Mouse (Mus musculus): Measurements from ENCODE around the gene Mfsd6.
A peak's percentile ranks its signal among the peaks of the same experiment; 100 is the strongest.

The Mfsd6 gene

GRCm38 (mm10) chr1:52639090-52639489, 88.2 kb downstream of the Mfsd6 start:
- no peak for DNase-seq (ENCODE audit: low read depth)

DNA sequence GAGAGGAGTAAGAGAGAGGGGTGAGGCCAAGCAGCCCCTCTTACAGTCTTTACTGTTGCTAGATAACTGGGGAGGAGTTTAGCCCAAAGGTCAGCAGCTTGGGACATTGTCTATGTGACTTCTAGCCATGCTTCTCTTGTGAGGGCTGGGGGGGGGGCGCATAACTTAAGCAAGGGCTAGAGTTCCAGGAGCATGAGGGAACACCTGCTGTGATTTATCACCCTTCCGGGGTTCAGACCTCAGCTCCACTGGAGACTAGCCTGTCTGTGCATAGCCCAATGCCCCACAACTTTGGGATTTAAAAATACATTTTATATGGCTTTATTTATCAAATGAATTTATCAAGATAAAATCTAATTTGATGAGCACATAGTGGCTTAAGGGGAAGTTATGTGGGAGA, 89.2 kb downstream of the Mfsd6 start:
- DNase-seq (ENCODE audit: low read depth): no peak

GRCm38 (mm10) chr1:52635932-52636331, 91.3 kb downstream of the Mfsd6 start:
- no peak for DNase-seq (ENCODE audit: low read depth)

GRCm38 (mm10) chr1:52634251-52634650, 93.0 kb downstream of the Mfsd6 start:
- no peak for DNase-seq (ENCODE audit: low read depth)

- DNase-seq (ENCODE audit: low read depth): no peak
These were observed 95.7 kb downstream of the Mfsd6 start for GRCm38 (mm10) chr1:52631570-52631969.

DNA sequence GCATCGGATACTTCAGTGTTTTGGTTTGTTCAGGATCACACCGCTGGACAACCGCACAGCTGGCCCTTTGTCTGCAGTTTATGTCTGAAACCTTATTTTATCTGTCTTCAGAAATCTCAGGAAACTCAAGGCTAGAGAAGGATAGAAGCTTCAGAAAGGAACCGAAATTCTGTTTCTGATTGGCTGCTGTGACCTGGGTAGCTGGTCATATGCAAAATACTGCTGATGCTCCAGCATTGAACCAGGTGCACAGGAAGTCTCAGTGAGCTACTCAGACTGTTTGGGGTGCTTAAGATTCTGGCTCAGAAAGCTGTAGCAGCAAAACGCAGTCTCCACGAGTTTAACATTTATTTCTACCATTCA, 96.3 kb downstream of the Mfsd6 start:
- DNase-seq (ENCODE audit: low read depth): peak; percentile 29

DNA sequence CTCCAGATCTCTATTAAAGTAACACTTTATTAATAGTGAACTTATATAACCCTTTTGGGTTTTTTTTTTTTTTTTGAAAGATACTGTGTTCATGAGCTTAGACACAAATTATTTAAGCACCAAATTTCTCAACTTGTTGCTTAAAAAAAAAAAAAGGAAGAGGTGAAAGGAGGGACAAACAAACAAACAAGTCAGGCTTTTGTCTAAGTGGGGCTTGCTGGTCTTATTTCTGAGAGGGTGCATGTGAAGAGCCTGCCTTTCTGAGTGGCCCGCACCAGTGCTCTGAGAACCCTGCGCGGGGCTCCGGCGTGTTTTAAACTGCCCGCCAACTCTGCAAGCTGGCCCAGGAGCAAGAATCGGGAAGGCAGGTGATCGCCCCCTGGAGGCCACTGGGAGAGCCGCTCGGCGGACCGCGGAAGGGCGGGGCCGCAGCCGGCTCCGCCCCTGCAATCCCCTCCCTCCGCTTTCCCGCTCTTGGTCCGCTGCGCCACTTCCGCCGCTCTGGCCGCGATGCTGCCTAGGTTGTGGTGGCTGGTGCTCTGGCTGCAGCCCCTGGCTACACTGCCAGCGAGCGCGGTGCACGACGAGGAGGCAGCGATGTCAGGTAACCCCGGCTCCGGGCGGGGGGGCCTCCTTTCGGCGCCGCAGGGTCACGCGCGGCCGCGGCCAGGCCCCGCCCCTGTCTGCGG, 96.9 kb downstream of the Mfsd6 start, which contains the start of gene Nemp2:
Gene Nemp2 (plus strand): TSS at position 456 of the 689 bp plus-strand sequence.
- DNase-seq (ENCODE audit: low read depth): peak; percentile 59

DNA sequence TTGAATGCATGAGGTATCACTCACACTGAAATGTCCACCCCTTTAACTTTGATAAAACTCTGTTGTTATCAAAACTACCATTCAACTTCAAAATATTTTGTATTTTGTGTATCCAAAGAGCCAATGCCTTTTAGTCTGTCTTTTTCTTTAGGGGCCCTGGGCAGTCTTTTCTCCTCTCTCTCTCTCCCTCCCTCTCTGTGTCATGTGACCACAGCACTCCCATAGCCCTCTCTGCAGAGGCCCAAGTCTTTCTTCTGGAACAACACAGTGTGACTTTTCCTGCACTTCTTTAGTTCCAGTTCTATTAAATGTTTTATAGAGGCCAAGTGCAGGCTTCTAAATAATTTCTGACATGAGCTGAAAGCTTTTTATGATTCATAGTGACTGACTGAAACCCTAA, 106.8 kb downstream of the Mfsd6 start:
- DNase-seq (ENCODE audit: low read depth): no peak

- no peak for DNase-seq (ENCODE audit: low read depth)
These were observed 109.0 kb downstream of the Mfsd6 start for GRCm38 (mm10) chr1:52618217-52618616.

DNA sequence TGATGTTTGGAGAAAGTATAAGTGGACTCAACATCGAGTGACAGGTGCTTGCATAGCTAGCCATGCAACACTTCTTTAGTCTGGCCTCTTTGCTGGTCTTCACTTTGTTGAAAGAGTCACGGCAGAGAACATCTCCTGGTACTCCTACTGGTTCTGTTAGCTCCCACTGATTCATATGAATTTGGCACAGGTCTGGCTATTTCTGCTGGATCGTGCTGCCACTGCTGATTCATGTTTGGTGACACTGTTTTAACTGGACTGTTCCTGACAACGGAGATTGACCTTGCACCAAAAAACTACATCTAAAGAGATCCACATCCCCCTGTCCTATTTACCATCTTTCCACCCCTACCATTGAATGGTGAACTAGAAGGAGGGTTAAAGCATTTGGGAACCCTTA, 118.8 kb downstream of the Mfsd6 start:
- no peak for DNase-seq (ENCODE audit: low read depth)

DNA sequence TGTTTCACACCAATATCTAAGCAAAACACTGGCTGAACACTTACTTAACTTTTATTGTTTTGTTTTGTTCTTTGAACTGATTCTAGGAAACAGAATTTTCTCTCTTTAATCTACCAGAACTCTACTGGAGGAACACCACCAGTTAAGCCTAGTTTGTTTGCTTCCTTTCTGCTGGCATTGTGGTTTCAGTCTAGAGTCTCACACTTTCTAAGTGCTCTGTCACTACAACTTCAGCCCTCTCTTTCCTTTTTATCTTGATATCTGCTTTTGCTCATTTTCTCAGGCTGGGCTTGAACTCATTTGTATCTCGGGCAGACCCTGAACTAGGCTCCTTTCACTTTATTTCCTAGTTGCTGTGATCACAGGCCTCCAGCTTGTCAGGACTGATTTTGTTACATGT, 119.6 kb downstream of the Mfsd6 start:
- DNase-seq (ENCODE audit: low read depth): no peak

All from fibroblast of lung, adult 2 months (primary cell).